Mouse (Mus musculus): ENCODE data around the gene Rin2.

- no peak for TF ChIP-seq POLR2A (IDR thresholded peaks at IDR 0.05; ENCODE audit: low read depth, low read length)
- TF ChIP-seq CTCF (IDR thresholded peaks at IDR 0.05; ENCODE audit: extremely low read depth, insufficient read length, insufficient replicate concordance, low read depth, low read length) = no peak
Observed at GRCm38 (mm10) chr2:145793702-145794101, 118.7 kb downstream of the Rin2 start.

Data from small intestine, adult 2 months (tissue).